Mouse (Mus musculus) lung, embryonic 16.5 days (tissue): ENCODE measurements around the gene Mtap. TPM values are rescaled to one million over a fixed set of nuclear protein-coding genes. Genes with fewer than 3 reads are reported as not detected.

Source experiments
- ATAC-seq: fragments of 200-750 bp; cut with Nextera tagmentation; 2 replicates; pipeline ENCODE4 v1.8.0; 2017; ENCODE audit warnings: low read depth, mild to moderate bottlenecking, moderate library complexity
- H3K27ac ChIP-seq: fragments of 300-500 bp; sonication (generic); 2 replicates; pipeline ENCODE4 v1.5.1; 2014; ENCODE audit warnings: mild to moderate bottlenecking, control low read depth, low read length
- H3K27me3 ChIP-seq: fragments of 300-500 bp; sonication (generic); 2 replicates; pipeline ENCODE4 v1.6.1; 2014; ENCODE audit warnings: low read depth, low read length, mixed read lengths; ENCODE audit not compliant: control insufficient read depth, insufficient read depth
- H3K36me3 ChIP-seq: fragments of 300-500 bp; sonication (generic); 2 replicates; pipeline ENCODE4 v1.6.1; 2014; ENCODE audit warnings: low read length; ENCODE audit not compliant: control insufficient read depth, insufficient read depth
- H3K4me1 ChIP-seq: fragments of 300-500 bp; sonication (generic); replicated peaks from 2 replicates; pipeline ENCODE4 v1.6.1; 2014; ENCODE audit warnings: low read length, mixed read lengths; ENCODE audit not compliant: control insufficient read depth, insufficient read depth
- H3K4me2 ChIP-seq: fragments of 300-500 bp; sonication (generic); 2 replicates; pipeline ENCODE4 v1.6.1; 2014; ENCODE audit warnings: low read depth, low read length, control low read depth
- H3K4me3 ChIP-seq: fragments of 300-500 bp; sonication (generic); 2 replicates; pipeline ENCODE4 v1.5.1; 2014; ENCODE audit warnings: mild to moderate bottlenecking, low read length, control low read depth
- H3K9ac ChIP-seq: fragments of 300-500 bp; sonication (generic); 2 replicates; pipeline ENCODE4 v1.6.1; 2014; ENCODE audit warnings: low read length, control low read depth
- H3K9me3 ChIP-seq: fragments of 300-500 bp; sonication (generic); 2 replicates; pipeline ENCODE4 v1.6.1; 2016; ENCODE audit warnings: low read length; ENCODE audit not compliant: control insufficient read depth
- WGBS: fragments of 180-500 bp; shearing (Covaris S2); extraction: QIAGEN DNeasy Blood & Tissue Kit; methylation state at CpG from one replicate; pipeline ENCODE4 v1.1.7; 2014; 5-methylcytosine and 5-hydroxymethylcytosine counted together
- polyA plus RNA-seq: library from polyadenylated mRNA; unstranded; fragments of >200 nt; fragmentation: Nextera tagmentation; extraction: Ambion mirVana; gene quantifications from 2 replicates; pipeline ENCODE4 v1.2.1, GENCODE M21; 2015

Gene Mtap
- polyA plus RNA-seq, 1 experiment from 2014 or later: 48.5 TPM

DNA sequence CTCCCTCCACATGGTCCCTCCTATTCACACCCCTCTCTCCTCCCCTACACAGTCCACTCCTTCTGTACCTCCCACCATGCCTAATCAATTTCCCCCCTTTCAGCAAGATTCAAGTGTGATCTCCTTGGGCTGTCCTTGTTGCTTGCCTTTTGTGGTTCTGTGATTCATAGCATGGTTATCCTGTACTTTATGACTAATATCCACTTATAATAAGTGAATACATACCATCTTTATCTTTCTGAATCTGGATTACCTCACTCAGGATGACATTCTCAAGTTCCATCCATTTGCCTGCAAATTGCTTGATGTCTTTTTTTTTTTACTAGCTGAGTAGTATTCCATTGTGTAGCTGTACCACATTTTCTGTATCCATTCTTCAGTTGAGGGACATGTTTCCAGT is 12.3 kb downstream of the Mtap start:
- peaks cover 11% of the 10 kb centered on the region for H3K36me3 ChIP-seq
- no peak overlapping the region for H3K9ac ChIP-seq
- no peaks in the 10 kb centered on the region for H3K4me1 ChIP-seq
- H3K9me3 ChIP-seq: no peaks in the 10 kb centered on the region
- ATAC-seq: no peak
- no peaks in the 10 kb centered on the region for H3K27me3 ChIP-seq
- H3K4me2 ChIP-seq: no peak overlapping the region
- H3K27ac ChIP-seq: no peak overlapping the region
- H3K4me3 ChIP-seq: no peak overlapping the region

DNA sequence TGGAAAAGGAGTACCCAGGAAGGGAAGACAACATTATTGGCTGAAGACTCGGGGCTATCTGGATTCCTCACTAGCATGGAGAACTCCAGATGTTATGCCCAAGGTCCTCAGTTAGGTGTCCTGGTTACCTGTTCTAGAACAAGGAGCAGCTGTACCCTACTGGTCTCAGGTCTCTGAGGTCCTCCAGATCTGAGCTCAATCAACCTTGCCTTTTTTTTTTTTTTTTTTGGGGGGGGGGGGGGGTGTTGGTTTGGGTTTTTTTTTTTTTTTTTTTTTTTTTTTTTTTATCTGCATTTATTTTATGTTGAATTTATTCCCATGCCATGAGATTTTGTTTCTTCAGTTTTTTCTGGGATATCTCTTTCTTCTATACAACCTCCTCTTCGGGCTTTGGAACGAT is 24.5 kb downstream of the Mtap start:
- H3K9me3 ChIP-seq: no peaks in the 10 kb centered on the region
- no peak overlapping the region for H3K27ac ChIP-seq
- WGBS: 91% methylated on average over 3 of the region's 3 CpGs
- H3K36me3 ChIP-seq: peaks cover 11% of the 10 kb centered on the region
- no peak overlapping the region for H3K9ac ChIP-seq
- H3K4me3 ChIP-seq: no peak overlapping the region
- ATAC-seq: no peak
- H3K4me1 ChIP-seq: no peaks in the 10 kb centered on the region
- no peak overlapping the region for H3K4me2 ChIP-seq
- H3K27me3 ChIP-seq: no peaks in the 10 kb centered on the region

DNA sequence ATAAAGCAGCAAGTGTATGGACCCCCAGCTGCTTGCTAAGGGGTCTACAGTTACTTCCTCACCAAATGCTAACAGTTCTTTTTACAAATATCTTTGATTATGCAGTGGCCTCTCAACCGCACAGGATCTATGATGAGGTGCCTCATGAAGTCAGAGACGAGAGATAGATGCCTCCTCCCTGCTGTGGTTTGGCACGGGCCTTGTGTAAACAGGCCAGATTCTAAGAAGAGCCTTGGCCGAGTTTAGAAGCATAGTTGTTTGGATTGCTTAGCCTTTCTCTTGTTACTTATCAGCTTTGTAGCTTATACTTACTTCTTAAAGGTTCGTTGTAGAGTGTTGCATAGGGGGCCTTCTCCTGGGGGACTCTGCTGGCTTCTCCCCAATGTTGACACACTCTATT is 25.6 kb downstream of the Mtap start:
- H3K27ac ChIP-seq: no peak overlapping the region
- H3K9ac ChIP-seq: no peak overlapping the region
- no peaks in the 10 kb centered on the region for H3K4me1 ChIP-seq
- H3K4me3 ChIP-seq: no peak overlapping the region
- peaks cover 8% of the 10 kb centered on the region; the same call in 1 of the 2 replicates for H3K36me3 ChIP-seq
- 42% methylated on average over 5 of the region's 5 CpGs for WGBS
- H3K27me3 ChIP-seq: no peaks in the 10 kb centered on the region
- no peak overlapping the region for H3K4me2 ChIP-seq
- ATAC-seq: no peak
- H3K9me3 ChIP-seq: no peaks in the 10 kb centered on the region

DNA sequence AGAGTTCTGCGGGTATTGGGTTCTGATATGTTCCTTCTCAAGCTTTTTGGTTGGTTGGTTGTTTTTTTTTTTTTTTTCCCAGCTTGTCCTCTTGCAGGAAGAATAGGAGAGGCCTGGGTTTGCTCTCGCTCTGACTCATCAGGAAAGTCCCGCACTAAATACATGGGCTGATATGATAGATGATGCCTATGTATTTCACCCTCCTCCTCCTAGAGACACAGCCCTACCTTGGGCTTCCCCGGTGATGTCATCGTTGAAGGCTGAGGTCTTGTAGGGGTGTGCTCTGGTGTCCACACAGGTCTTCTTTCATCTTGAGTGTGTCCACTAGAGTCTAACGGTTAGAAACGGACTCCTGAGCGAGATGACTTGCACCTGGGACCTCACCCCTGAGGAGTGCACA is 26.7 kb downstream of the Mtap start:
- no peak overlapping the region for H3K9ac ChIP-seq
- no peaks in the 10 kb centered on the region for H3K27me3 ChIP-seq
- H3K4me1 ChIP-seq: no peaks in the 10 kb centered on the region
- ATAC-seq: no peak
- no peaks in the 10 kb centered on the region for H3K9me3 ChIP-seq
- H3K36me3 ChIP-seq: peaks cover 8% of the 10 kb centered on the region; the same call in 1 of the 2 replicates
- H3K27ac ChIP-seq: no peak overlapping the region
- H3K4me2 ChIP-seq: no peak overlapping the region
- 84% methylated on average over 8 of the region's 8 CpGs for WGBS
- no peak overlapping the region for H3K4me3 ChIP-seq

DNA sequence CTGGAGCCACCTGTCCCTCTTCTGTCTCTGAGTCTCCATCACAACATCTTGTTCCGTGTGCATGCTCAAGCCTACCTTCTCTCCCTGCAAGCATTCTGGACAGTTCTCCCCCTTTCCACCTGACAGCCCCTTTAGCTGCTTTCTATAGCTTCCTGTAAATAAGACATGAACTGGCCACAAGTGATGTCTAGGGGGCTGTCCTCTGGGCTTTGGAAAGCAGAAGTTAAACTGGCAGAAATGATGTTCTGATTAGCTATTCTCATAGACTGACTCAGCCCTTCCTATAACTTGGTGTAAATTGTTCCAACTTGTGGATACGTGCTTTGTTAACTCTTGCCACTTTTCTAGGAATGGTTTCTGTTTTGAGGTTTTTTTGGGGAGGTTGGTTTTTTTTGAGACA is 27.8 kb downstream of the Mtap start:
- H3K9me3 ChIP-seq: no peaks in the 10 kb centered on the region
- ATAC-seq: no peak
- H3K4me1 ChIP-seq: no peaks in the 10 kb centered on the region
- no peak overlapping the region for H3K4me2 ChIP-seq
- H3K4me3 ChIP-seq: no peak overlapping the region
- no peak overlapping the region for H3K27ac ChIP-seq
- WGBS: 89% methylated on average over 2 of the region's 2 CpGs
- H3K36me3 ChIP-seq: peaks cover 8% of the 10 kb centered on the region; the same call in 1 of the 2 replicates
- H3K27me3 ChIP-seq: no peaks in the 10 kb centered on the region
- H3K9ac ChIP-seq: no peak overlapping the region

DNA sequence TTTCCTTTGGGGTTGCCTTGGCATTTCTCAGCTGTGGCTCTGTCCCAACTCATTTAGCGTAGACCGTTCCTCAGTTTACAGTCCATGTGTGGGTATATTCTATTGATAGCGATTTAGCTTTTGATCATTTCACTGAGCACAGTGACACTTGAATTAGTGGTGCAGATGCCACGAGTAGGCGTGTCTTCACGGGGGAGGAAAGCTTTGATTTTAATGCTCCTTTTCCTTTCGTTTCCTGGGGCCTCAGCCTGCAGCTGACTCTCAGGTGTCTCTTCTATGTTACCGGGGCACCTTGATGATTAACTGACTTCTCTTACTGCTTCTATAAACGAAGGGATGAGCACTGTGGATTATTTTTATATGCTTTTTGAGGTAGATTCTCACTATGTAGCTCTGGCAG is 32.0 kb downstream of the Mtap start:
- H3K36me3 ChIP-seq: peaks cover 18% of the 10 kb centered on the region
- no peak overlapping the region for H3K9ac ChIP-seq
- no peak overlapping the region for H3K27ac ChIP-seq
- H3K9me3 ChIP-seq: no peaks in the 10 kb centered on the region
- no peaks in the 10 kb centered on the region for H3K4me1 ChIP-seq
- no peak overlapping the region for H3K4me3 ChIP-seq
- H3K27me3 ChIP-seq: no peaks in the 10 kb centered on the region
- 91% methylated on average over 9 of the region's 9 CpGs for WGBS
- ATAC-seq: no peak
- H3K4me2 ChIP-seq: no peak overlapping the region

DNA sequence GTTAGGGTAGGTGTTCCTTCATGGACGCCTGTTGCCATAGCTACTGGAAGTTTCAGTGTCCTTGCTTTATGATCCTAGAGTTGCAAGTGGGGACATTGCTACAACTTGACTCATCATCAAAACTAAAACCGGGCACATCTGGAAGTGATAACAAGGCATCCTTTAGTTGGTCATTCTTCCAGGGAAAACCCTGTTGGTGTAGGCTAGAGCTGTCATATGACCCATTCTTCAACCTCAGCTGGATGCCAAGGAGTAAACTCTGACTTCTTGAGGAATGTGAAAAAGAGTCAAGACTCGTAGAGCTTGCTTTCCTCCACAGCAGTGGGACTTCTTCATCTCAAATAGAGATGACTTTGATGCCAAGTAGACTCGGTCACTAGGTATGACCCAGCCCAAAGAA is 32.8 kb downstream of the Mtap start:
- H3K27me3 ChIP-seq: no peaks in the 10 kb centered on the region
- H3K27ac ChIP-seq: no peak overlapping the region
- H3K4me2 ChIP-seq: no peak overlapping the region
- H3K9ac ChIP-seq: no peak overlapping the region
- 79% methylated on average over 4 of the region's 4 CpGs for WGBS
- no peak for ATAC-seq
- H3K4me3 ChIP-seq: no peak overlapping the region
- no peaks in the 10 kb centered on the region for H3K4me1 ChIP-seq
- no peaks in the 10 kb centered on the region for H3K9me3 ChIP-seq
- peaks cover 20% of the 10 kb centered on the region for H3K36me3 ChIP-seq

DNA sequence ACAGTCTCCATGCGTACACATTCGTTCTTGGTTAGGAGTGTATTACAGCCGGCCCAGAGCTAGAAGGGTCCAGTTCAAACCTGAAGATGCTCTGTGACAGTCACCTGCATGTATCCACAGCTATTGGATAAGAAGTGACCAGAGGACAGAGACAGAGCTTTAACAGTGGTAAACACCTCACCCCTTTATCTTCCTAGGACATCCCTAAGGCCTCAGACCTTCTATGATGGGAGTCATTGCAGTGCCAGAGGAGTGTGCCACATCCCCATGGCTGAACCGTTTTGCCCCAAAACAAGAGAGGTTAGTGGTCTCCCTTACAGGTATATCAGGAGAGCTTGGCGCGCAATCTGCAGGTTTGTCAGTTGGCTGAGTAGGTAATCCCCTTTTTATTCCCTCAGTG is 34.0 kb downstream of the Mtap start:
- Histone ChIP-seq H3K36me3 (peaks cover 22% of the 10 kb centered on the region), H3K4me2 (no peak overlapping the region), H3K4me3 (no peak overlapping the region), H3K9me3 (no peaks in the 10 kb centered on the region), H3K27me3 (no peaks in the 10 kb centered on the region), H3K27ac (no peak overlapping the region), H3K4me1 (no peaks in the 10 kb centered on the region), H3K9ac (no peak overlapping the region)
- WGBS: 96% methylated on average over 6 of the region's 6 CpGs
- ATAC-seq: no peak

DNA sequence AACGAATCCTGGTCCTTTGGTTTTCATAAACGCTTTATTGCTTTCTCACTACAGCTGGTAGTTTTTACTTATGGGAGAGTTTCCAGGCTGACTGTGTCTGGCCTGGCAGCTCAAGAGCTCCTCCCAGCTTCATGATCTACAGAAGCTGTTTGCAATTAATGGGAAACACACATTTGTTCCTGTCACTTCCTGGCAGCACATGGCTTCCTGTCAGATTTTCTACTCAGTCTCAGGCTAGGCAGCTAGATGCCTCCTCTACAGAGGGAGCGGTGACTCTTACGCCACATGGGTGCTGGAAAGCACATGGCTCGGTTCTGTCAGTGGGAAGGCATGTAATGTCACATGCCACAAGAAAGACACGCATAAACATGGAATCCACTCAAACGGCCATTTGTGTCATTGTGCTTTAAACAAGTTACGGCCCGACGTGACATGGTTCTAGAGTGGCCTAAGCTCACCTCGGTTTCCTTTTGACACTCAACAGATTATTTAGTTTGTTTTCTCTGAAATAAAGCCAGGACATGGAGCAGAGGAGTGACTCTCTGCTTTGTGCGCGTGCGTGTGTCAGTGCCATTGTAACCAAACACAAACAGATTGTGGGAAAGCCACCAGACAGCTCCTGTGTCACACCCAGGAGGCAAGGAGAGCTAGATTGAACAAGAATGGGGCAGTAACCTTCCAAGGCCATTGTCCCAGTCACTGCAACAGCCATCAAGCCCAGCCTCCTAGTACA is 36.1 kb downstream of the Mtap start:
- H3K4me1 ChIP-seq: no peaks in the 10 kb centered on the region
- WGBS: 92% methylated on average over 14 of the region's 14 CpGs
- H3K9me3 ChIP-seq: no peaks in the 10 kb centered on the region
- H3K9ac ChIP-seq: no peak overlapping the region
- H3K36me3 ChIP-seq: peaks cover 31% of the 10 kb centered on the region
- ATAC-seq: no peak
- H3K4me3 ChIP-seq: no peak overlapping the region
- no peaks in the 10 kb centered on the region for H3K27me3 ChIP-seq
- H3K27ac ChIP-seq: no peak overlapping the region
- H3K4me2 ChIP-seq: no peak overlapping the region
